In the genomic region with DNA sequence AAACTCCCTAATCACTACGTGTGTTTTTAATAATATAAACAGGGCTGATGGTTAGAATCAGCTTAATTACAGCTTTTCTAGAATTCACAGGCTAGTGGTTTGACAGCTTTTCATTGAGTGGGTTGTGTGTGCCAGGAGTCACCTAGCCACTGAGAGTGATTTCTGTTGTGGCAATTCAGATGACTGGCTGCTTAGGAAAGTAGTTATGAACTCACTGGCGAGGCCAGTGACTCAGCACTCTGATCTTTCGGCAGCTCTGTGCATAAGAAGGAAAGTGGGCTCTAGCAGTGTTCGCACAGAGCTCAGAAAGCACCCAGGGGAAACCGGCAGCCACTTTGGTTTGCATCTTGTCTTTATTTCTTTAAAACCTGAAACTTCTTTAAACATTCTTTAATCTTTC, we compare ENCODE assay signal across 11 mouse cellular contexts. TPM values are rescaled to one million over a fixed set of nuclear protein-coding genes. Genes with fewer than 3 reads are reported as not detected.
A peak's percentile ranks its signal among the peaks of the same experiment; 100 is the strongest.
DNase-seq lines count a peak whose midpoint lies in the region; ATAC-seq and TF ChIP-seq lines count a peak whose summit lies in the region.
"Had no signal": no experiment of that assay in that cellular context is flagged by ENCODE, and none has a peak within 500 bp of the region (broad histone marks: within the 10 kb centered on the region; RNA-seq: fewer than 3 reads in every experiment).

No protein-coding gene starts in this region.

- peak; percentile 80 for DNase-seq in heart, adult 11 months
- DNase-seq in heart, postnatal 4 days, result no peak
- peak; percentile 38 for DNase-seq in lung, postnatal 36 days
- DNase-seq in lung, adult 2 months, result no peak
- peak; percentile 46 for DNase-seq in skeletal muscle tissue, adult 2 months (ENCODE audit: low read depth, low spot score)
- no peak for DNase-seq in layer of hippocampus, postnatal 25 days (ENCODE audit: extremely low spot score in 1 of 2, low spot score in 1 of 2)
- no peak for DNase-seq in cerebellum, adult 9-10 months

- H3K4me2 ChIP-seq in embryonic facial prominence, embryonic 13.5 days, result no peak overlapping the region
- H3K4me2 ChIP-seq: limb, embryonic 12.5 days; midbrain, embryonic 13.5 days; stomach, embryonic 15.5 days had no signal

- H3K36me3 ChIP-seq in embryonic facial prominence, embryonic 13.5 days, result peaks cover 82% of the 10 kb centered on the region

- H3K9ac ChIP-seq in embryonic facial prominence, embryonic 13.5 days, result peak overlapping the region; percentile 21; the same call in 1 of the 2 replicates
- H3K9ac ChIP-seq: limb, embryonic 12.5 days; midbrain, embryonic 13.5 days; stomach, embryonic 15.5 days had no signal

- peak overlapping the region; percentile 60 for H3K27ac ChIP-seq in embryonic facial prominence, embryonic 13.5 days
- H3K27ac ChIP-seq: midbrain, embryonic 13.5 days; stomach, embryonic 15.5 days had no signal

- TF ChIP-seq POLR2A in lung, adult 2 months (IDR thresholded peaks at IDR 0.05; ENCODE audit: borderline replicate concordance, extremely low read depth, low read depth, low read length), result no peak

- no peaks in the 10 kb centered on the region; the same call in 1 of the 2 replicates for H3K4me1 ChIP-seq in lung, adult 2 months (ENCODE audit: control insufficient read depth, insufficient read depth, low read length)
- peaks cover 32% of the 10 kb centered on the region for H3K4me1 ChIP-seq in embryonic facial prominence, embryonic 13.5 days
- H3K4me1 ChIP-seq: limb, embryonic 12.5 days; stomach, embryonic 15.5 days had no signal

- no peaks in the 10 kb centered on the region for H3K27me3 ChIP-seq in embryonic facial prominence, embryonic 13.5 days
- H3K27me3 ChIP-seq: limb, embryonic 12.5 days; midbrain, embryonic 13.5 days; stomach, embryonic 15.5 days had no signal

- no peak overlapping the region for H3K4me3 ChIP-seq in lung, adult 2 months (replicated peaks; ENCODE audit: extremely low read depth, low read depth, low read length)
- no peak overlapping the region for H3K4me3 ChIP-seq in embryonic facial prominence, embryonic 13.5 days
- H3K4me3 ChIP-seq: limb, embryonic 12.5 days; midbrain, embryonic 13.5 days; stomach, embryonic 15.5 days had no signal

- no peak for TF ChIP-seq CTCF in lung, adult 2 months (IDR thresholded peaks at IDR 0.05; ENCODE audit: insufficient read depth, low read length)

- 56% methylated on average over 5 of the region's 5 CpGs for WGBS in lung, adult 2 months
- WGBS in embryonic facial prominence, embryonic 13.5 days, result 45% methylated on average over 5 of the region's 5 CpGs

- no peak for ATAC-seq in embryonic facial prominence, embryonic 13.5 days (ENCODE audit: insufficient number of reproducible peaks, insufficient read depth, low FRiP score, low TSS enrichment, low read depth)
- ATAC-seq: midbrain, embryonic 13.5 days had no signal

- H3K9me3 ChIP-seq in embryonic facial prominence, embryonic 13.5 days, result no peaks in the 10 kb centered on the region
- H3K9me3 ChIP-seq: limb, embryonic 12.5 days; midbrain, embryonic 13.5 days; stomach, embryonic 15.5 days had no signal

RNA-seq across cellular contexts. Expression of a gene that starts 18.7 kb away (rescaled TPM):
- total RNA-seq in heart, postnatal 4 days (2021), result 100 to 1,000 TPM; 236 to 264 TPM
- 34.7 and 38.2 TPM in 2 replicates for polyA plus RNA-seq in lung, adult 2 months (2012; rRNA removed)
- polyA plus RNA-seq in embryonic facial prominence, embryonic 13.5 days (2015; fragmentation: Nextera tagmentation; extraction: Ambion mirVana), result 1,696 and 1,769 TPM in 2 replicates
- 100 to 1,000 TPM; 139 to 159 TPM for total RNA-seq in layer of hippocampus, postnatal 25 days (2021)

RNA-seq across cellular contexts. Expression of a gene that starts 18.8 kb away (rescaled TPM):
- 10 to 100 TPM; 24.6 to 25.1 TPM for total RNA-seq in heart, postnatal 4 days (2021)
- polyA plus RNA-seq in lung, adult 2 months (2012; rRNA removed), result 6.2 and 10.5 TPM in 2 replicates
- 49.7 and 50.2 TPM in 2 replicates for polyA plus RNA-seq in embryonic facial prominence, embryonic 13.5 days (2015; fragmentation: Nextera tagmentation; extraction: Ambion mirVana)
- total RNA-seq in layer of hippocampus, postnatal 25 days (2021), result 10 to 100 TPM; 35.7 to 36.3 TPM

Comparison
In these comparisons a context has a peak if more than half of its experiments do, and no peak if none do; other contexts are left out.
1. DNase-seq: peak in heart, adult 11 months (single experiment), lung, postnatal 36 days (single experiment) and skeletal muscle tissue, adult 2 months (single experiment); none in heart, postnatal 4 days (single experiment), lung, adult 2 months (single experiment), layer of hippocampus, postnatal 25 days (0 of 2) and cerebellum, adult 9-10 months (single experiment).